In the genomic region with DNA sequence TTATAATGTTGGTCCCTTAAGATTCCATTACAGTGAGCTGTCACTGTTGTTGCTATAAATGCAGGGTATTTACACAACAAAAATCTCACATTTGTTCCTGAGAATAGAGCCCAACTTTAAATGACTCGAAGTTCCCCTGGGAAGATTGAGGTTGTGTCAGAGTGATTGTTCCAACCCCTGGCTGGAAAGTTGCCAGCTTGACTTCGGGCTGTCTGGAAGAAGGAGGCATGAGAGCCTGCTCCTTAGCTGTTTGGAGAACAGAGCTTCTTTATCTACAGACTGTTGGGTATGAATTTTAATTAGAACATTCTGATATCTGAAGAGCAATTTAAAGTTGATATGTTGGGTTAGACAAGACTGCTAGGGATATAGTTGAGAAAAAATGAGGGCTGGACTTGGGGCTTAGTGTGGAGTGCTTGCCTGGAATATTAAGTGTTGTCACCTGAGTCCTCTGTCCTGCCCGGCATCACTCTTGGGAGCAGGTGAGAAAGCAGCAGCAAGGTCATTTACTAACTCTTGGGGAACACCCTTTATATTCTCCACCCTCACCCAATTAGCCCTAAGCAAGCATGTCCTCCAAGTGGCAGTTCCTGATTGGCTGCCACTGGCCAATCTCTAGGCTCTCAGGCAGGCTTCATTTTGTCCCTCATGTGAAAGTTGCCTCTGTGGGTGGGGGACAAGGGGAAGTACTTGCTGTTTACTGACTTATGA, we compare ENCODE assay signal across 11 mouse cellular contexts.
A peak's percentile ranks its signal among the peaks of the same experiment; 100 is the strongest.
DNase-seq lines count a peak whose midpoint lies in the region; ATAC-seq and TF ChIP-seq lines count a peak whose summit lies in the region.
"Had no signal": no experiment of that assay in that cellular context is flagged by ENCODE, and none has a peak within 500 bp of the region (broad histone marks: within the 10 kb centered on the region; RNA-seq: fewer than 3 reads in every experiment).

No protein-coding gene starts in this region.

- no peaks in the 10 kb centered on the region for H3K9me3 ChIP-seq in midbrain, embryonic 13.5 days
- H3K9me3 ChIP-seq in midbrain, embryonic 11.5 days (ENCODE audit: control insufficient read depth, low read length): no peaks in the 10 kb centered on the region
- H3K9me3 ChIP-seq: limb, embryonic 15.5 days had no signal

- H3K4me1 ChIP-seq in midbrain, embryonic 13.5 days (replicated peaks): 0 out of 2 replicates have a peak, but pooled peaks cover 6% of the 10 kb centered on the region
- no peaks in the 10 kb centered on the region for H3K4me1 ChIP-seq in midbrain, embryonic 11.5 days (ENCODE audit: control insufficient read depth, insufficient read depth, low read length)
- no peaks in the 10 kb centered on the region for H3K4me1 ChIP-seq in thymus, adult 2 months (replicated peaks; ENCODE audit: control insufficient read depth, insufficient read depth, low read length)
- H3K4me1 ChIP-seq: limb, embryonic 15.5 days had no signal

- no peak overlapping the region for H3K9ac ChIP-seq in midbrain, embryonic 13.5 days (replicated peaks)
- H3K9ac ChIP-seq in midbrain, embryonic 11.5 days (ENCODE audit: low read length): no peak overlapping the region
- H3K9ac ChIP-seq: limb, embryonic 15.5 days had no signal

- 55% methylated on average over 3 of the region's 3 CpGs for WGBS in midbrain, embryonic 13.5 days
- 77% methylated on average over 3 of the region's 3 CpGs for WGBS in midbrain, embryonic 11.5 days
- WGBS in thymus, adult 2 months: 69% methylated on average over 3 of the region's 3 CpGs

- no peak overlapping the region for H3K4me2 ChIP-seq in midbrain, embryonic 13.5 days (replicated peaks)
- H3K4me2 ChIP-seq in midbrain, embryonic 11.5 days: no peak overlapping the region
- H3K4me2 ChIP-seq: limb, embryonic 15.5 days had no signal

- no peaks in the 10 kb centered on the region for H3K36me3 ChIP-seq in midbrain, embryonic 13.5 days
- H3K36me3 ChIP-seq in midbrain, embryonic 11.5 days (ENCODE audit: control insufficient read depth, insufficient read depth, low read length): no peaks in the 10 kb centered on the region
- no peaks in the 10 kb centered on the region for H3K36me3 ChIP-seq in thymus, adult 2 months (ENCODE audit: control insufficient read depth, insufficient read depth, low read length)
- H3K36me3 ChIP-seq: limb, embryonic 15.5 days had no signal

- no peak overlapping the region for H3K27ac ChIP-seq in midbrain, embryonic 13.5 days
- H3K27ac ChIP-seq in midbrain, embryonic 11.5 days (ENCODE audit: low read depth, low read length): no peak overlapping the region
- no peak overlapping the region for H3K27ac ChIP-seq in thymus, adult 2 months (ENCODE audit: control insufficient read depth, insufficient read depth, low read length)
- H3K27ac ChIP-seq: limb, embryonic 15.5 days had no signal

- H3K4me3 ChIP-seq in midbrain, embryonic 13.5 days (replicated peaks): no peak overlapping the region
- H3K4me3 ChIP-seq in midbrain, embryonic 11.5 days (ENCODE audit: low read depth, low read length): no peak overlapping the region
- H3K4me3 ChIP-seq in thymus, adult 2 months (ENCODE audit: control insufficient read depth, insufficient read depth, low read length): no peak overlapping the region
- H3K4me3 ChIP-seq: limb, embryonic 15.5 days had no signal

- peak; percentile 62 for ATAC-seq in midbrain, embryonic 13.5 days
- no peak for ATAC-seq in midbrain, embryonic 11.5 days (ENCODE audit: low FRiP score)

- no peak for TF ChIP-seq POLR2A in thymus, adult 2 months (IDR thresholded peaks at IDR 0.05; ENCODE audit: control insufficient read depth, extremely low read depth, insufficient read depth, low read length, poor library complexity)

- no peak for TF ChIP-seq CTCF in thymus, adult 2 months (IDR thresholded peaks at IDR 0.05; ENCODE audit: borderline replicate concordance, control insufficient read depth, extremely low read depth, insufficient read depth, low read length, poor library complexity)

- DNase-seq in gastrocnemius, postnatal 14 days: peak; percentile 25
- DNase-seq in gastrocnemius, adult 8-10 months (ENCODE audit: low spot score in 2 of 2): no peak
- no peak for DNase-seq in midbrain, embryonic 11.5 days (ENCODE audit: low spot score, missing footprints)
- peak; percentile 50 for DNase-seq in adrenal gland, postnatal 25 days
- DNase-seq in mesoderm, embryonic 11.5 days (ENCODE audit: low read depth, low spot score): peak; percentile 39
- no peak for DNase-seq in thymus, postnatal 14 days
- DNase-seq in thymus, adult 2 months: no peak
- DNase-seq: cerebellum, adult 9-11 months had no signal

- no peaks in the 10 kb centered on the region for H3K27me3 ChIP-seq in midbrain, embryonic 13.5 days
- H3K27me3 ChIP-seq in midbrain, embryonic 11.5 days (ENCODE audit: control insufficient read depth, insufficient read depth, low read length): no peaks in the 10 kb centered on the region
- no peaks in the 10 kb centered on the region for H3K27me3 ChIP-seq in thymus, adult 2 months (ENCODE audit: control insufficient read depth, insufficient read depth, low read length)
- H3K27me3 ChIP-seq: CH12.LX; limb, embryonic 15.5 days had no signal

- intact Hi-C loops in gastrocnemius, postnatal 14 days (cut with DNase I; ENCODE audit: low total_unique reads): no loop called here

Comparison
In these comparisons a context has a peak if more than half of its experiments do, and no peak if none do; other contexts are left out.
1. DNase-seq: peak in gastrocnemius, postnatal 14 days (single experiment), adrenal gland, postnatal 25 days (single experiment) and mesoderm, embryonic 11.5 days (single experiment); none in gastrocnemius, adult 8-10 months (0 of 2), midbrain, embryonic 11.5 days (single experiment), thymus, postnatal 14 days (single experiment) and thymus, adult 2 months (single experiment).